Mouse (Mus musculus): ENCODE measurements around the gene Tead2. TPM values are rescaled to one million over a fixed set of nuclear protein-coding genes. Genes with fewer than 3 reads are reported as not detected.
"Not testable (repeated sequence)": the region's sequence is repeated elsewhere in the genome, so short reads cannot be mapped to it uniquely, and the experiment has no call there.

The Tead2 gene
- total RNA-seq, 2 experiments from 2014 or later: 15.6 to 25.9 TPM

- no peak for DNase-seq
Measured at GRCm38 (mm10) chr7:45229046-45229445, 13.5 kb downstream of the Tead2 start.

GRCm38 (mm10) chr7:45229459-45230203, 14.1 kb downstream of the Tead2 start:
- no peak for DNase-seq

GRCm38 (mm10) chr7:45231192-45231591, 15.6 kb downstream of the Tead2 start:
- DNase-seq: no peak

- DNase-seq: no peak
Measured at GRCm38 (mm10) chr7:45231941-45232340, 16.4 kb downstream of the Tead2 start.

- no peak for DNase-seq
Measured at GRCm38 (mm10) chr7:45232716-45233465, 17.3 kb downstream of the Tead2 start.

- no peak for DNase-seq
Measured at GRCm38 (mm10) chr7:45233580-45234332, 18.2 kb downstream of the Tead2 start.

- no peak for DNase-seq
Measured at GRCm38 (mm10) chr7:45234333-45234841, 18.8 kb downstream of the Tead2 start.

- DNase-seq: peak; percentile 26
Measured at GRCm38 (mm10) chr7:45234922-45235571, 19.5 kb downstream of the Tead2 start.

- no peak for DNase-seq
Measured at GRCm38 (mm10) chr7:45235656-45236180, 20.2 kb downstream of the Tead2 start.

- DNase-seq: no peak
Measured at GRCm38 (mm10) chr7:45237747-45238699, 22.5 kb downstream of the Tead2 start.

- DNase-seq: no peak
Measured at GRCm38 (mm10) chr7:45238723-45239496, 23.4 kb downstream of the Tead2 start, which contains the start of gene Cd37. Gene Cd37, minus strand, starts transcription at chr7:45239115.

- DNase-seq: no peak
Measured at GRCm38 (mm10) chr7:45240109-45240508, 24.6 kb downstream of the Tead2 start.

GRCm38 (mm10) chr7:45240633-45241388, 25.3 kb downstream of the Tead2 start, which contains the start of gene Slc6a16:
Gene Slc6a16, plus strand, starts transcription at chr7:45241085.
- no peak for DNase-seq

GRCm38 (mm10) chr7:45241389-45241749, 25.8 kb downstream of the Tead2 start:
- no peak for DNase-seq

- DNase-seq: no peak
Measured at GRCm38 (mm10) chr7:45247666-45248065, 32.1 kb downstream of the Tead2 start.

GRCm38 (mm10) chr7:45253806-45254205, 38.3 kb downstream of the Tead2 start:
- no peak for DNase-seq

GRCm38 (mm10) chr7:45255822-45256221, 40.3 kb downstream of the Tead2 start:
- not testable (repeated sequence) for DNase-seq

GRCm38 (mm10) chr7:45257063-45257840, 41.7 kb downstream of the Tead2 start:
- no peak for DNase-seq

Measured in gastrocnemius, postnatal 10 days (tissue).